In the genomic region with DNA sequence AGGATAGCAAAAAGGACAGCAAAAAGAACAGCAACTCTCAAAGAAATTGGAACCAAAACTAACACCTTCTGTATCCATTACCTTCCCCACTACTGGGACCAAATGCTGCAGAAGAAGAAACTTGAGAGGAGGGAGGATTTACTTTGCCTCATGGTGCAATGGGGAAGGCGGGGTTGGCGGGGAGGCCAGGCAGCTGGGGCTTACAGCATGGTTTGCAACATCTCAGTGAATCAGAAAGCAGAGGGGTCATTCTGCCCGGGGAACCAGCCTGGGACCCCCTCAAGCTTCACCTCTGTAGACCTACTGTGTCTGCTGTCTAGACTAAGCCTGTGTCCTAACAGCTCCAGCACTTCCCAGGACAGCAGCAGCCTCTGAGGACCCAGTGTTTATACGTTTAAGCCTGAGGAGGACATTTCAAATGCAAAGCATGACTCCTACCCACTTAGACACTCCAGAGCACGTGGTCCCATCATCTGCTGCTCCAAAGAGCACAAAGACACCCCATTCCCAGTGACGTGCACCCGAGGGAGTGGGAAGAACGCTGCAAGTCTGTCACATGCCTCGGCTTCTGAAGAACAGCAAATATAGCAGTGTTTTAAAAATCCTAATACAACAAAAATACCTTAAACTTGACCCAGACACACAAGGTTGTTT, we compare ENCODE assay signal across 10 mouse cellular contexts. TPM values are rescaled to one million over a fixed set of nuclear protein-coding genes. Genes with fewer than 3 reads are reported as not detected.
DNase-seq lines count a peak whose midpoint lies in the region; ATAC-seq and TF ChIP-seq lines count a peak whose summit lies in the region.
"Had no signal": no experiment of that assay in that cellular context is flagged by ENCODE, and none has a peak within 500 bp of the region (broad histone marks: within the 10 kb centered on the region; RNA-seq: fewer than 3 reads in every experiment).

No protein-coding gene starts in this region.

- no peaks in the 10 kb centered on the region for H3K9me3 ChIP-seq in intestine, embryonic 14.5 days (ENCODE audit: control insufficient read depth, low read length)
- no peaks in the 10 kb centered on the region for H3K9me3 ChIP-seq in intestine, postnatal 0 days (ENCODE audit: control insufficient read depth)
- no peaks in the 10 kb centered on the region for H3K9me3 ChIP-seq in embryonic facial prominence, embryonic 10.5 days
- no peaks in the 10 kb centered on the region for H3K9me3 ChIP-seq in hindbrain, postnatal 0 days (ENCODE audit: low read length)
- H3K9me3 ChIP-seq in midbrain, embryonic 11.5 days (ENCODE audit: control insufficient read depth, low read length) = no peaks in the 10 kb centered on the region

- H3K4me2 ChIP-seq in intestine, embryonic 14.5 days (ENCODE audit: low read length) = no peak overlapping the region
- H3K4me2 ChIP-seq in intestine, postnatal 0 days (replicated peaks; ENCODE audit: low read depth) = no peak overlapping the region
- no peak overlapping the region for H3K4me2 ChIP-seq in hindbrain, postnatal 0 days (ENCODE audit: low read depth, low read length)
- H3K4me2 ChIP-seq in midbrain, embryonic 11.5 days = no peak overlapping the region

- no peak overlapping the region for H3K9ac ChIP-seq in intestine, embryonic 14.5 days (ENCODE audit: low read length)
- H3K9ac ChIP-seq in intestine, postnatal 0 days (ENCODE audit: low read depth, low read length) = no peak overlapping the region
- H3K9ac ChIP-seq in hindbrain, postnatal 0 days (replicated peaks; ENCODE audit: low read length) = no peak overlapping the region
- no peak overlapping the region for H3K9ac ChIP-seq in midbrain, embryonic 11.5 days (ENCODE audit: low read length)

- TF ChIP-seq CTCF in intestine, postnatal 0 days (IDR thresholded peaks at IDR 0.05; ENCODE audit: low read depth) = no peak
- TF ChIP-seq CTCF in hindbrain, postnatal 0 days (IDR thresholded peaks at IDR 0.05; ENCODE audit: low read depth) = no peak

- H3K4me3 ChIP-seq in intestine, embryonic 14.5 days (ENCODE audit: low read depth, low read length) = no peak overlapping the region
- H3K4me3 ChIP-seq in intestine, postnatal 0 days (ENCODE audit: low read depth, low read length) = no peak overlapping the region
- no peak overlapping the region for H3K4me3 ChIP-seq in embryonic facial prominence, embryonic 10.5 days
- H3K4me3 ChIP-seq in hindbrain, postnatal 0 days (ENCODE audit: low read length) = no peak overlapping the region
- H3K4me3 ChIP-seq in midbrain, embryonic 11.5 days (ENCODE audit: low read depth, low read length) = no peak overlapping the region

- H3K4me1 ChIP-seq in intestine, embryonic 14.5 days (replicated peaks; ENCODE audit: control insufficient read depth, insufficient read depth, low read length) = peaks cover 9% of the 10 kb centered on the region; the same call in 1 of the 2 replicates
- no peaks in the 10 kb centered on the region for H3K4me1 ChIP-seq in intestine, postnatal 0 days (replicated peaks; ENCODE audit: control insufficient read depth, insufficient read depth, low read length)
- H3K4me1 ChIP-seq in embryonic facial prominence, embryonic 10.5 days = peaks cover 12% of the 10 kb centered on the region
- H3K4me1 ChIP-seq in hindbrain, postnatal 0 days (ENCODE audit: insufficient read depth, low read length) = 0 out of 2 replicates have a peak, but pooled peaks cover 4% of the 10 kb centered on the region
- 0 out of 2 replicates have a peak, but pooled peaks cover 4% of the 10 kb centered on the region for H3K4me1 ChIP-seq in midbrain, embryonic 11.5 days (ENCODE audit: control insufficient read depth, insufficient read depth, low read length)

- WGBS in intestine, embryonic 14.5 days = 29% methylated on average over 9 of the region's 9 CpGs
- WGBS in intestine, postnatal 0 days = 37% methylated on average over 9 of the region's 9 CpGs
- WGBS in embryonic facial prominence, embryonic 10.5 days = 36% methylated on average over 9 of the region's 9 CpGs
- WGBS in hindbrain, postnatal 0 days = 20% methylated on average over 9 of the region's 9 CpGs
- 28% methylated on average over 9 of the region's 9 CpGs for WGBS in midbrain, embryonic 11.5 days

- no peak for DNase-seq in intestine, embryonic 14.5 days (ENCODE audit: low spot score)
- DNase-seq in embryonic facial prominence, embryonic 10.5 days (ENCODE audit: low spot score) = no peak
- peak; percentile 67 for DNase-seq in hindbrain, postnatal 0 days (ENCODE audit: low spot score)
- no peak for DNase-seq in midbrain, embryonic 11.5 days (ENCODE audit: low spot score, missing footprints)
- DNase-seq in heart, adult 8-10 months (ENCODE audit: low spot score) = no peak

- no peaks in the 10 kb centered on the region for H3K27me3 ChIP-seq in intestine, embryonic 14.5 days (replicated peaks; ENCODE audit: control insufficient read depth, insufficient read depth, low read length)
- H3K27me3 ChIP-seq in intestine, postnatal 0 days (replicated peaks; ENCODE audit: control insufficient read depth, insufficient read depth, low read length) = no peaks in the 10 kb centered on the region
- H3K27me3 ChIP-seq in embryonic facial prominence, embryonic 10.5 days (replicated peaks; ENCODE audit: low read depth, poor library complexity, severe bottlenecking) = no peaks in the 10 kb centered on the region
- H3K27me3 ChIP-seq in hindbrain, postnatal 0 days (ENCODE audit: insufficient read depth, low read length) = no peaks in the 10 kb centered on the region
- no peaks in the 10 kb centered on the region for H3K27me3 ChIP-seq in midbrain, embryonic 11.5 days (ENCODE audit: control insufficient read depth, insufficient read depth, low read length)

- 0 out of 2 replicates have a peak, but pooled peaks have one; percentile 15 for ATAC-seq in intestine, embryonic 14.5 days (replicated peaks; ENCODE audit: low FRiP score, low TSS enrichment, low read depth)
- ATAC-seq in intestine, postnatal 0 days = no peak
- ATAC-seq in hindbrain, postnatal 0 days = peak; percentile 89
- peak; percentile 69 for ATAC-seq in midbrain, embryonic 11.5 days (ENCODE audit: low FRiP score)
- no peak for ATAC-seq in erythroblast, adult 5-6 weeks (replicated peaks; ENCODE audit: low FRiP score, poor library complexity, severe bottlenecking)
- ATAC-seq in inflammation-experienced regulatory T-cells, adult 6 months = no peak

- no peak overlapping the region for H3K27ac ChIP-seq in intestine, embryonic 14.5 days (ENCODE audit: low read depth)
- H3K27ac ChIP-seq in intestine, postnatal 0 days (ENCODE audit: low read depth, low read length) = no peak overlapping the region
- H3K27ac ChIP-seq in embryonic facial prominence, embryonic 10.5 days (replicated peaks) = peak overlapping the region; percentile 65
- H3K27ac ChIP-seq in hindbrain, postnatal 0 days = no peak overlapping the region
- no peak overlapping the region for H3K27ac ChIP-seq in midbrain, embryonic 11.5 days (ENCODE audit: low read depth, low read length)

- H3K36me3 ChIP-seq in intestine, embryonic 14.5 days (ENCODE audit: control insufficient read depth, insufficient read depth, low read length) = no peaks in the 10 kb centered on the region
- no peaks in the 10 kb centered on the region for H3K36me3 ChIP-seq in intestine, postnatal 0 days (ENCODE audit: control insufficient read depth, insufficient read depth)
- H3K36me3 ChIP-seq in embryonic facial prominence, embryonic 10.5 days (replicated peaks) = no peaks in the 10 kb centered on the region
- H3K36me3 ChIP-seq in hindbrain, postnatal 0 days (ENCODE audit: insufficient read depth, low read length) = no peaks in the 10 kb centered on the region
- no peaks in the 10 kb centered on the region for H3K36me3 ChIP-seq in midbrain, embryonic 11.5 days (ENCODE audit: control insufficient read depth, insufficient read depth, low read length)

RNA-seq across cellular contexts. Expression of a gene that starts 24.1 kb away (rescaled TPM):
- 1.7 and 2.1 TPM in 2 replicates for polyA plus RNA-seq in intestine, embryonic 14.5 days (2014; fragmentation: Nextera tagmentation; extraction: Ambion mirVana)
- polyA plus RNA-seq in intestine, postnatal 0 days (2015; fragmentation: Nextera tagmentation; extraction: Ambion mirVana) = 1.5 and 1.6 TPM in 2 replicates
- polyA plus RNA-seq in embryonic facial prominence, embryonic 10.5 days (2016; fragmentation: Nextera tagmentation; extraction: Ambion mirVana) = 2.2 and 3.0 TPM in 2 replicates
- total RNA-seq in hindbrain, postnatal 0 days (2014; rRNA removed) = 22.7 and 25.4 TPM in 2 replicates
- polyA plus RNA-seq in hindbrain, postnatal 0 days (2015; fragmentation: Nextera tagmentation; extraction: Ambion mirVana) = 17.2 and 19.9 TPM in 2 replicates
- polyA plus RNA-seq in midbrain, embryonic 11.5 days (2014; fragmentation: Nextera tagmentation; extraction: Ambion mirVana) = 0.18 and 0.40 TPM in 2 replicates
- 1 to 10 TPM; 2.4 to 4.7 (median 3.4) TPM for total RNA-seq in heart, adult 8-10 months (2022)
- total RNA-seq in erythroblast, adult 5-6 weeks (2015; ENCODE audit: low replicate concordance) = 1.0 and 1.2 TPM in 2 replicates
- 0.42 TPM in 1 of 2 replicates, not detected in the other for total RNA-seq in erythroblast, adult 5-6 weeks (2017; ENCODE audit: low replicate concordance)
- 1 to 10 TPM; 1.6 to 4.5 (median 1.9) TPM for polyA plus RNA-seq in inflammation-experienced regulatory T-cells, adult 6 months (2017; shearing (Covaris generic))

RNA-seq across cellular contexts. Expression of a gene that starts 33.0 kb away (rescaled TPM):
- polyA plus RNA-seq in intestine, embryonic 14.5 days (2014; fragmentation: Nextera tagmentation; extraction: Ambion mirVana) = 0.54 TPM in 1 of 2 replicates, not detected in the other
- polyA plus RNA-seq in intestine, postnatal 0 days (2015; fragmentation: Nextera tagmentation; extraction: Ambion mirVana) = not detected in 2 replicates
- polyA plus RNA-seq in embryonic facial prominence, embryonic 10.5 days (2016; fragmentation: Nextera tagmentation; extraction: Ambion mirVana) = not detected in 2 replicates
- 1.0 TPM in 1 of 2 replicates, not detected in the other for total RNA-seq in hindbrain, postnatal 0 days (2014; rRNA removed)
- polyA plus RNA-seq in hindbrain, postnatal 0 days (2015; fragmentation: Nextera tagmentation; extraction: Ambion mirVana) = 2.1 and 2.9 TPM in 2 replicates
- polyA plus RNA-seq in midbrain, embryonic 11.5 days (2014; fragmentation: Nextera tagmentation; extraction: Ambion mirVana) = 0.79 and 0.93 TPM in 2 replicates
- 10 to 100 TPM in 1 of 4 experiments, 1 to 10 TPM in 2, under 1 TPM in 1; 0.63 to 14.1 (median 6.3) TPM for total RNA-seq in heart, adult 8-10 months (2022)
- total RNA-seq in erythroblast, adult 5-6 weeks (2015; ENCODE audit: low replicate concordance) = not detected in 2 replicates
- 121 and 215 TPM in 2 replicates for total RNA-seq in erythroblast, adult 5-6 weeks (2017; ENCODE audit: low replicate concordance)
- 1 to 10 TPM in 1 of 3 experiments, under 1 TPM in 1, not detected in 1; 0.63 to 1.9 TPM for polyA plus RNA-seq in inflammation-experienced regulatory T-cells, adult 6 months (2017; shearing (Covaris generic))

RNA-seq across cellular contexts. Expression of a gene that starts 38.4 kb away (rescaled TPM):
- polyA plus RNA-seq in intestine, embryonic 14.5 days (2014; fragmentation: Nextera tagmentation; extraction: Ambion mirVana) = 245 and 248 TPM in 2 replicates
- 479 and 496 TPM in 2 replicates for polyA plus RNA-seq in intestine, postnatal 0 days (2015; fragmentation: Nextera tagmentation; extraction: Ambion mirVana)
- 151 and 158 TPM in 2 replicates for polyA plus RNA-seq in embryonic facial prominence, embryonic 10.5 days (2016; fragmentation: Nextera tagmentation; extraction: Ambion mirVana)
- 638 and 755 TPM in 2 replicates for total RNA-seq in hindbrain, postnatal 0 days (2014; rRNA removed)
- polyA plus RNA-seq in hindbrain, postnatal 0 days (2015; fragmentation: Nextera tagmentation; extraction: Ambion mirVana) = 400 and 402 TPM in 2 replicates
- 166 and 169 TPM in 2 replicates for polyA plus RNA-seq in midbrain, embryonic 11.5 days (2014; fragmentation: Nextera tagmentation; extraction: Ambion mirVana)
- 1,000 to 10,000 TPM; 1,038 to 1,126 (median 1,089) TPM for total RNA-seq in heart, adult 8-10 months (2022)
- total RNA-seq in erythroblast, adult 5-6 weeks (2015; ENCODE audit: low replicate concordance) = 138 and 155 TPM in 2 replicates
- total RNA-seq in erythroblast, adult 5-6 weeks (2017; ENCODE audit: low replicate concordance) = 126 and 150 TPM in 2 replicates
- polyA plus RNA-seq in inflammation-experienced regulatory T-cells, adult 6 months (2017; shearing (Covaris generic)) = 100 to 1,000 TPM; 259 to 561 (median 285) TPM

RNA-seq across cellular contexts. Expression of a gene that starts 46.1 kb away (rescaled TPM):
- not detected in 2 replicates for polyA plus RNA-seq in intestine, embryonic 14.5 days (2014; fragmentation: Nextera tagmentation; extraction: Ambion mirVana)
- polyA plus RNA-seq in intestine, postnatal 0 days (2015; fragmentation: Nextera tagmentation; extraction: Ambion mirVana) = not detected in 2 replicates
- polyA plus RNA-seq in embryonic facial prominence, embryonic 10.5 days (2016; fragmentation: Nextera tagmentation; extraction: Ambion mirVana) = not detected in 2 replicates
- total RNA-seq in hindbrain, postnatal 0 days (2014; rRNA removed) = not detected in 2 replicates
- polyA plus RNA-seq in hindbrain, postnatal 0 days (2015; fragmentation: Nextera tagmentation; extraction: Ambion mirVana) = not detected in 2 replicates
- polyA plus RNA-seq in midbrain, embryonic 11.5 days (2014; fragmentation: Nextera tagmentation; extraction: Ambion mirVana) = not detected in 2 replicates
- not detected for total RNA-seq in heart, adult 8-10 months (2022)
- total RNA-seq in erythroblast, adult 5-6 weeks (2015; ENCODE audit: low replicate concordance) = not detected in 2 replicates
- not detected in 2 replicates for total RNA-seq in erythroblast, adult 5-6 weeks (2017; ENCODE audit: low replicate concordance)
- polyA plus RNA-seq in inflammation-experienced regulatory T-cells, adult 6 months (2017; shearing (Covaris generic)) = not detected
- total RNA-seq: liver, adult 2 months had no signal
- polyA plus RNA-seq: cortical plate, adult 2 months; liver, adult 2 months had no signal

RNA-seq across cellular contexts. Expression of a gene that starts 52.5 kb away (rescaled TPM):
- 0.42 TPM in 1 of 2 replicates, not detected in the other for polyA plus RNA-seq in intestine, embryonic 14.5 days (2014; fragmentation: Nextera tagmentation; extraction: Ambion mirVana)
- not detected in 2 replicates for polyA plus RNA-seq in intestine, postnatal 0 days (2015; fragmentation: Nextera tagmentation; extraction: Ambion mirVana)
- not detected in 2 replicates for polyA plus RNA-seq in embryonic facial prominence, embryonic 10.5 days (2016; fragmentation: Nextera tagmentation; extraction: Ambion mirVana)
- total RNA-seq in hindbrain, postnatal 0 days (2014; rRNA removed) = not detected in 2 replicates
- polyA plus RNA-seq in hindbrain, postnatal 0 days (2015; fragmentation: Nextera tagmentation; extraction: Ambion mirVana) = not detected in 2 replicates
- not detected in 2 replicates for polyA plus RNA-seq in midbrain, embryonic 11.5 days (2014; fragmentation: Nextera tagmentation; extraction: Ambion mirVana)
- total RNA-seq in heart, adult 8-10 months (2022) = not detected
- total RNA-seq in erythroblast, adult 5-6 weeks (2015; ENCODE audit: low replicate concordance) = not detected in 2 replicates
- total RNA-seq in erythroblast, adult 5-6 weeks (2017; ENCODE audit: low replicate concordance) = not detected in 2 replicates
- not detected for polyA plus RNA-seq in inflammation-experienced regulatory T-cells, adult 6 months (2017; shearing (Covaris generic))
- total RNA-seq: liver, adult 2 months had no signal
- polyA plus RNA-seq: cortical plate, adult 2 months; liver, adult 2 months had no signal

Comparison
In these comparisons a context has a peak if more than half of its experiments do, and no peak if none do; other contexts are left out.
1. ATAC-seq: peak in intestine, embryonic 14.5 days (single experiment), hindbrain, postnatal 0 days (single experiment) and midbrain, embryonic 11.5 days (single experiment); none in intestine, postnatal 0 days (single experiment), erythroblast, adult 5-6 weeks (single experiment) and inflammation-experienced regulatory T-cells, adult 6 months (single experiment).